Mouse (Mus musculus): Measurements from ENCODE around the gene Cntrl.

GRCm38 (mm10) chr2:35060256-35060655, 49.0 kb upstream of the Cntrl start:
- TF ChIP-seq GATA1 (IDR thresholded peaks at IDR 0.05; ENCODE audit: borderline replicate concordance, low read length) (no peak), CTCF (IDR thresholded peaks at IDR 0.05; ENCODE audit: low read depth, low read length) (no peak), POLR2AphosphoS5 (IDR thresholded peaks at IDR 0.05; ENCODE audit: insufficient replicate concordance, low read depth, low read length) (no peak), GATA2 (IDR thresholded peaks at IDR 0.05; ENCODE audit: borderline replicate concordance, low read depth, low read length) (no peak)

Measured in G1E (cell line).